Mouse (Mus musculus) lung, postnatal 0 days (tissue): ENCODE results near the gene Clic6.

Experiments used
- CTCF ChIP-seq: IDR thresholded peaks from 2 replicates; pipeline ENCODE4 v1.5.1; 2016; ENCODE audit warnings: antibody characterized with exemption, mild to moderate bottlenecking
- EP300 ChIP-seq: IDR thresholded peaks from 2 replicates; pipeline ENCODE4 v1.6.1; 2016; ENCODE audit warnings: antibody characterized with exemption, mild to moderate bottlenecking, control low read depth

GRCm38 (mm10) chr16:92516139-92516538 lies 30.6 kb downstream of the Clic6 start:
- TF ChIP-seq CTCF (no peak), EP300 (no peak)
